11 mouse cellular contexts compared by ENCODE assay signal in genomic region chr17:43407548-43407947, GRCm38 (mm10). TPM values are rescaled to one million over a fixed set of nuclear protein-coding genes. Genes with fewer than 3 reads are reported as not detected.
A peak's percentile ranks its signal among the peaks of the same experiment; 100 is the strongest.
DNase-seq lines count a peak whose midpoint lies in the region; ATAC-seq lines count a peak whose summit lies in the region.
"Had no signal": no experiment of that assay in that cellular context is flagged by ENCODE, and none has a peak within 500 bp of the region (broad histone marks: within the 10 kb centered on the region; RNA-seq: fewer than 3 reads in every experiment).

No protein-coding gene starts in this region.

- peak; percentile 78 for DNase-seq in heart, adult 11 months
- DNase-seq in heart, postnatal 36 days, result no peak
- DNase-seq in brain, adult 2 months (ENCODE audit: low read depth, low spot score), result peak; percentile 2
- DNase-seq in lung, postnatal 36 days, result peak; percentile 58
- no peak for DNase-seq in layer of hippocampus, postnatal 25 days (ENCODE audit: extremely low spot score in 1 of 2, low spot score in 1 of 2)
- no peak for DNase-seq in frontal cortex, postnatal 36 days (ENCODE audit: low spot score in 2 of 2)
- no peak for DNase-seq in thymus, postnatal 14 days

- no peaks in the 10 kb centered on the region for H3K9me3 ChIP-seq in kidney, embryonic 14.5 days (ENCODE audit: control insufficient read depth, low read length)
- H3K9me3 ChIP-seq: embryonic facial prominence, embryonic 13.5 days; midbrain, embryonic 12.5 days had no signal

- WGBS in kidney, embryonic 14.5 days, result 63% methylated on average over 7 of the region's 7 CpGs

- peaks cover 5% of the 10 kb centered on the region; the same call in 1 of the 2 replicates for H3K4me1 ChIP-seq in kidney, embryonic 14.5 days (ENCODE audit: control insufficient read depth, insufficient read depth, low read length)
- H3K4me1 ChIP-seq: embryonic facial prominence, embryonic 13.5 days; midbrain, embryonic 12.5 days had no signal

- intact Hi-C loops in heart, postnatal 36 days (cut with DNase I), result no loop called here

- H3K4me2 ChIP-seq in kidney, embryonic 14.5 days (replicated peaks; ENCODE audit: low read depth, low read length), result no peak overlapping the region
- H3K4me2 ChIP-seq: embryonic facial prominence, embryonic 13.5 days; midbrain, embryonic 12.5 days had no signal

- peak; percentile 69 for ATAC-seq in kidney, embryonic 14.5 days (ENCODE audit: low FRiP score, low TSS enrichment)

- H3K27me3 ChIP-seq in kidney, embryonic 14.5 days (ENCODE audit: control insufficient read depth, insufficient read depth, low read length), result no peaks in the 10 kb centered on the region
- H3K27me3 ChIP-seq: CH12.LX; embryonic facial prominence, embryonic 13.5 days; midbrain, embryonic 12.5 days had no signal

- no peak overlapping the region for H3K4me3 ChIP-seq in kidney, embryonic 14.5 days (ENCODE audit: low read length)
- H3K4me3 ChIP-seq: embryonic facial prominence, embryonic 13.5 days; midbrain, embryonic 12.5 days had no signal

- H3K9ac ChIP-seq in kidney, embryonic 14.5 days (ENCODE audit: low read depth, low read length), result no peak overlapping the region
- H3K9ac ChIP-seq: embryonic facial prominence, embryonic 13.5 days; midbrain, embryonic 12.5 days had no signal

- H3K36me3 ChIP-seq in kidney, embryonic 14.5 days (ENCODE audit: control insufficient read depth, insufficient read depth, low read length), result no peaks in the 10 kb centered on the region
- H3K36me3 ChIP-seq: embryonic facial prominence, embryonic 13.5 days; midbrain, embryonic 12.5 days had no signal

- peak overlapping the region; percentile 51; the same call in 1 of the 2 replicates for H3K27ac ChIP-seq in kidney, embryonic 14.5 days (ENCODE audit: low read depth, low read length)
- H3K27ac ChIP-seq: embryonic facial prominence, embryonic 13.5 days; midbrain, embryonic 12.5 days had no signal

RNA-seq across cellular contexts. Expression of gene Adgrf5, which starts 47.3 kb away (rescaled TPM):
- 100 to 1,000 TPM; 209 to 282 TPM for total RNA-seq in heart, postnatal 36 days (2021)
- 6.1 and 16.2 TPM in 2 replicates for polyA plus RNA-seq in kidney, embryonic 14.5 days (2014; fragmentation: Nextera tagmentation; extraction: Ambion mirVana)
- total RNA-seq in layer of hippocampus, postnatal 25 days (2021), result 10 to 100 TPM; 28.1 to 33.1 TPM
- total RNA-seq: CH12.LX had no signal

Comparison
In these comparisons a context has a peak if more than half of its experiments do, and no peak if none do; other contexts are left out.
1. DNase-seq: peak in heart, adult 11 months (single experiment), brain, adult 2 months (single experiment) and lung, postnatal 36 days (single experiment); none in heart, postnatal 36 days (0 of 2), layer of hippocampus, postnatal 25 days (0 of 2), frontal cortex, postnatal 36 days (0 of 2) and thymus, postnatal 14 days (single experiment).
2. RNA of gene Adgrf5, which starts 47.3 kb away (total RNA-seq): 209 to 282 TPM in heart, postnatal 36 days; 28.1 to 33.1 TPM in layer of hippocampus, postnatal 25 days; every median in the first group is over 4 times any median in the second.